Mouse (Mus musculus): Measurements from ENCODE around the gene Lhx4. TPM values are rescaled to one million over a fixed set of nuclear protein-coding genes. Genes with fewer than 3 reads are reported as not detected.

Lhx4 gene
- polyA plus RNA-seq, 1 experiment from 2014 or later, result 3.4 TPM

DNA sequence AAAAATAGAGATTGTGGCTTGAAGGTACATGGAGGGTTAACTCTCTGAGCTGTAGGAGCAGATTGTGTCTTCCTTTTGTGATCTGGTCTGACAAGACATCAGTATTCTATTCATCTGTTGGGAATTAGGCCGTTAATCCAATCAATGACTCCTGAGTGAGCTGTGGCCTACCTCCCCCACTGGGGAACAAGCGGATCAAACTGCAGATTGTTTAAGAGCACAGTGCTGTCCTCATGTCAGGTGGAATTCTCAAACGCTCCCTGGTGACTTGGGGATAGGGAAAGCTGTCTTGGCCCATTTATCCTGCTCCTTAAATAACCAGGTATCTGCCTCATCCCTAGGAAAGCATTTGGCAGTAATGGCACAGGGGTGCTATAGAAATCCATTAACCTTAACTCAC, 96.5 kb downstream of the Lhx4 start:
- Histone ChIP-seq H3K4me2 (replicated peaks) (no peak overlapping the region), H3K36me3 (replicated peaks; ENCODE audit: control insufficient read depth, insufficient read depth) (no peaks in the 10 kb centered on the region), H3K4me1 (replicated peaks; ENCODE audit: control insufficient read depth, insufficient read depth, low read length) (no peaks in the 10 kb centered on the region; the same call in 1 of the 2 replicates), H3K9ac (no peak overlapping the region), H3K27me3 (ENCODE audit: control insufficient read depth, insufficient read depth, low read length) (no peaks in the 10 kb centered on the region), H3K27ac (no peak overlapping the region), H3K9me3 (ENCODE audit: control insufficient read depth, low read length) (no peaks in the 10 kb centered on the region), H3K4me3 (replicated peaks; ENCODE audit: low read length) (no peak overlapping the region)
- ATAC-seq (ENCODE audit: low FRiP score) (no peak), DNase-seq (ENCODE audit: low spot score) (no peak)
- WGBS, result 18% methylated on average over 3 of the region's 3 CpGs

DNA sequence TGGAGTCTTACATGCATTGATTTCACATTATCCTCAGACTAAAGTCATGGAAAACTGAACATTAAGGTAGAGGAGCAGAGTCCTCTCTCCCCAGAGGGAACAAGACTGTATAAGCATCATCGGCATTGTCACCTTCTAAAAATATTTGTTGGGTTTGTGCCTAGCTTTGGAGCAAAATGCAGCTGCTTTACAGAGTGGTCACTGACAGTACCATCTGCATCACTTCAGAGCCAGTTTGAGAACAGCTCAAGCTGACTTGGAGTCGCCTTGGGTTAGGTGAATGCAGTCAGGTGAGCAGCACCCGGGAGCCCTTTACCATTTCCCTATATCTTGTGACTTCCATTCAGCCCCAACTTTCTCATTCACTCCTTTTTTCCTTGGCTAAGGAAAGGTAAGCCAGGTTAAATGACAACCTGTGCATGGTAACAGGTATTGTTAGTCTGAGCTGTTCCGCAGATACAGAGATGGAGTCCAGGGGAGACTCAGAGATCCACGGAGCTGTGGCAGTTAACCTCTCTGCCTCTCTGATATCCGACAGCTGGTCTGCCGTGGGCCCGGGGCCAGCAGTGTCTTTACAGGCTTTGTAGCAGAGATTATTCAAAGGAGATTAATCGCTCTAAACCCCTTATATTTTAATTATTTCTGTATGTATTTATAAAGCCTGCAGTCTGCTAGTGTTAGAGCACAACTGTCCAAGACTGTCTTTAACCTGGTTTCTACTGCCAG, 101.2 kb downstream of the Lhx4 start:
- no peak overlapping the region for H3K4me3 ChIP-seq (replicated peaks; ENCODE audit: low read length)
- WGBS, result 75% methylated on average over 9 of the region's 9 CpGs
- H3K36me3 ChIP-seq (replicated peaks; ENCODE audit: control insufficient read depth, insufficient read depth), result no peaks in the 10 kb centered on the region
- peaks cover 7% of the 10 kb centered on the region; the same call in 1 of the 2 replicates for H3K4me1 ChIP-seq (replicated peaks; ENCODE audit: control insufficient read depth, insufficient read depth, low read length)
- no peaks in the 10 kb centered on the region for H3K9me3 ChIP-seq (ENCODE audit: control insufficient read depth, low read length)
- no peak overlapping the region for H3K27ac ChIP-seq
- H3K9ac ChIP-seq, result no peak overlapping the region
- no peak overlapping the region for H3K4me2 ChIP-seq (replicated peaks)
- no peaks in the 10 kb centered on the region for H3K27me3 ChIP-seq (ENCODE audit: control insufficient read depth, insufficient read depth, low read length)
- DNase-seq (ENCODE audit: low spot score) (no peak), ATAC-seq (ENCODE audit: low FRiP score) (no peak)

Other genes starting within 250 kb of the Lhx4 start
- gene Acbd6, start 193.6 kb downstream of the Lhx4 start, polyA plus RNA-seq (2014; fragmentation: Nextera tagmentation; extraction: Ambion mirVana), result 99.5 and 103 TPM in 2 replicates
- 10.0 and 12.0 TPM in 2 replicates for gene Qsox1, start 61.2 kb upstream of the Lhx4 start, polyA plus RNA-seq (2014; fragmentation: Nextera tagmentation; extraction: Ambion mirVana)
- gene Cep350, start 221.6 kb upstream of the Lhx4 start, polyA plus RNA-seq (2014; fragmentation: Nextera tagmentation; extraction: Ambion mirVana), result 15.1 and 15.4 TPM in 2 replicates